Mouse (Mus musculus): Measurements from ENCODE around the gene Pbx1. TPM values are rescaled to one million over a fixed set of nuclear protein-coding genes. Genes with fewer than 3 reads are reported as not detected.

The Pbx1 gene
- total RNA-seq, 2 experiments from 2014 or later: 117 to 118 TPM

GRCm38 (mm10) chr1:168383832-168384593 lies 48.1 kb downstream of the Pbx1 start:
- DNase-seq: no peak

- DNase-seq: no peak
Observed at GRCm38 (mm10) chr1:168382823-168383157, 49.3 kb downstream of the Pbx1 start.

- DNase-seq: no peak
Observed at GRCm38 (mm10) chr1:168382106-168382822, 49.8 kb downstream of the Pbx1 start.

- no peak for DNase-seq
Observed at GRCm38 (mm10) chr1:168381451-168381850, 50.6 kb downstream of the Pbx1 start.

- DNase-seq: no peak
Observed at GRCm38 (mm10) chr1:168380241-168380770, 51.8 kb downstream of the Pbx1 start.

GRCm38 (mm10) chr1:168377650-168378049 lies 54.4 kb downstream of the Pbx1 start:
- no peak for DNase-seq

GRCm38 (mm10) chr1:168376330-168376729 lies 55.7 kb downstream of the Pbx1 start:
- no peak for DNase-seq

GRCm38 (mm10) chr1:168374953-168375600 lies 57.0 kb downstream of the Pbx1 start:
- no peak for DNase-seq

- no peak for DNase-seq
Observed at GRCm38 (mm10) chr1:168372089-168372488, 60.0 kb downstream of the Pbx1 start.

GRCm38 (mm10) chr1:168370966-168371365 lies 61.1 kb downstream of the Pbx1 start:
- DNase-seq: no peak

- no peak for DNase-seq
Observed at GRCm38 (mm10) chr1:168366261-168366660, 65.8 kb downstream of the Pbx1 start.

GRCm38 (mm10) chr1:168364325-168364724 lies 67.7 kb downstream of the Pbx1 start:
- DNase-seq: no peak

GRCm38 (mm10) chr1:168363053-168363452 lies 69.0 kb downstream of the Pbx1 start:
- DNase-seq: no peak

- DNase-seq: no peak
Observed at GRCm38 (mm10) chr1:168362464-168362863, 69.6 kb downstream of the Pbx1 start.

- no peak for DNase-seq
Observed at GRCm38 (mm10) chr1:168357680-168358611, 74.1 kb downstream of the Pbx1 start.

GRCm38 (mm10) chr1:168356970-168357441 lies 75.1 kb downstream of the Pbx1 start:
- no peak for DNase-seq

GRCm38 (mm10) chr1:168355985-168356556 lies 76.0 kb downstream of the Pbx1 start:
- no peak for DNase-seq

- no peak for DNase-seq
Observed at GRCm38 (mm10) chr1:168354934-168355333, 77.1 kb downstream of the Pbx1 start.

- no peak for DNase-seq
Observed at GRCm38 (mm10) chr1:168348036-168348784, 83.9 kb downstream of the Pbx1 start.

GRCm38 (mm10) chr1:168344918-168345317 lies 87.2 kb downstream of the Pbx1 start:
- DNase-seq: no peak

GRCm38 (mm10) chr1:168344262-168344661 lies 87.8 kb downstream of the Pbx1 start:
- no peak for DNase-seq

All from layer of hippocampus, postnatal 36 days (tissue).